Mouse (Mus musculus): ENCODE measurements at regions not wholly inside any gene's neighbourhood (a gene's known extent, or its start where the extent isn't known, plus 50 kb on each side); places are given as distances from the start of the nearest gene placed in this dataset.

- TF ChIP-seq POLR2A (IDR thresholded peaks at IDR 0.05; ENCODE audit: low read depth, low read length) (no peak), CTCF (conservative IDR thresholded peaks at IDR 0.05; ENCODE audit: insufficient read depth, insufficient read length, low read depth, low read length) (no peak)
- H3K27me3 ChIP-seq (replicated peaks; ENCODE audit: control insufficient read depth, insufficient read depth, low read length): no peaks in the 10 kb centered on the region
- WGBS: 65% methylated on average over 5 of the region's 5 CpGs
- DNase-seq: no peak
- no peaks in the 10 kb centered on the region for H3K36me3 ChIP-seq (ENCODE audit: control insufficient read depth, insufficient read depth, low read length)
- no peak overlapping the region for H3K27ac ChIP-seq (ENCODE audit: insufficient read depth, low read depth, low read length)
- H3K4me1 ChIP-seq (ENCODE audit: control insufficient read depth, insufficient read depth, low read length): no peaks in the 10 kb centered on the region
- no peak overlapping the region for H3K4me3 ChIP-seq (ENCODE audit: insufficient read depth, low read depth, low read length)
These were observed 263.0 kb downstream of the Sorl1 start for GRCm38 (mm10) chr9:41861136-41861535.

GRCm38 (mm10) chr9:41860681-41861080 is 263.4 kb downstream of the Sorl1 start:
- WGBS: 2% methylated on average over 4 of the region's 4 CpGs
- no peaks in the 10 kb centered on the region for H3K4me1 ChIP-seq (ENCODE audit: control insufficient read depth, insufficient read depth, low read length)
- TF ChIP-seq POLR2A (IDR thresholded peaks at IDR 0.05; ENCODE audit: low read depth, low read length) (no peak), CTCF (conservative IDR thresholded peaks at IDR 0.05; ENCODE audit: insufficient read depth, insufficient read length, low read depth, low read length) (no peak)
- no peak overlapping the region for H3K27ac ChIP-seq (ENCODE audit: insufficient read depth, low read depth, low read length)
- no peaks in the 10 kb centered on the region for H3K36me3 ChIP-seq (ENCODE audit: control insufficient read depth, insufficient read depth, low read length)
- no peak overlapping the region for H3K4me3 ChIP-seq (ENCODE audit: insufficient read depth, low read depth, low read length)
- DNase-seq: peak; percentile 43
- no peaks in the 10 kb centered on the region for H3K27me3 ChIP-seq (replicated peaks; ENCODE audit: control insufficient read depth, insufficient read depth, low read length)

- Histone ChIP-seq H3K36me3 (ENCODE audit: control insufficient read depth, insufficient read depth, low read length) (no peaks in the 10 kb centered on the region), H3K4me3 (ENCODE audit: insufficient read depth, low read depth, low read length) (no peak overlapping the region), H3K4me1 (ENCODE audit: control insufficient read depth, insufficient read depth, low read length) (no peaks in the 10 kb centered on the region), H3K27me3 (replicated peaks; ENCODE audit: control insufficient read depth, insufficient read depth, low read length) (no peaks in the 10 kb centered on the region), H3K27ac (ENCODE audit: insufficient read depth, low read depth, low read length) (no peak overlapping the region)
- no peak for TF ChIP-seq POLR2A (IDR thresholded peaks at IDR 0.05; ENCODE audit: low read depth, low read length)
- no peak for TF ChIP-seq CTCF (conservative IDR thresholded peaks at IDR 0.05; ENCODE audit: insufficient read depth, insufficient read length, low read depth, low read length)
- no peak for DNase-seq
- WGBS: 69% methylated on average over 3 of the region's 3 CpGs
These were observed 264.3 kb downstream of the Sorl1 start for GRCm38 (mm10) chr9:41859780-41860179.

GRCm38 (mm10) chr9:41852099-41852498 is 272.0 kb downstream of the Sorl1 start:
- H3K27me3 ChIP-seq (replicated peaks; ENCODE audit: control insufficient read depth, insufficient read depth, low read length): no peaks in the 10 kb centered on the region
- TF ChIP-seq POLR2A (IDR thresholded peaks at IDR 0.05; ENCODE audit: low read depth, low read length) (no peak), CTCF (conservative IDR thresholded peaks at IDR 0.05; ENCODE audit: insufficient read depth, insufficient read length, low read depth, low read length) (no peak)
- no peaks in the 10 kb centered on the region for H3K4me1 ChIP-seq (ENCODE audit: control insufficient read depth, insufficient read depth, low read length)
- no peak overlapping the region for H3K4me3 ChIP-seq (ENCODE audit: insufficient read depth, low read depth, low read length)
- WGBS: 69% methylated on average over 1 of the region's 1 CpGs
- H3K36me3 ChIP-seq (ENCODE audit: control insufficient read depth, insufficient read depth, low read length): no peaks in the 10 kb centered on the region
- H3K27ac ChIP-seq (ENCODE audit: insufficient read depth, low read depth, low read length): no peak overlapping the region
- peak; percentile 10 for DNase-seq

- Histone ChIP-seq H3K4me3 (ENCODE audit: insufficient read depth, low read depth, low read length) (no peak overlapping the region), H3K27ac (ENCODE audit: insufficient read depth, low read depth, low read length) (no peak overlapping the region), H3K27me3 (replicated peaks; ENCODE audit: control insufficient read depth, insufficient read depth, low read length) (no peaks in the 10 kb centered on the region), H3K36me3 (ENCODE audit: control insufficient read depth, insufficient read depth, low read length) (no peaks in the 10 kb centered on the region), H3K4me1 (ENCODE audit: control insufficient read depth, insufficient read depth, low read length) (no peaks in the 10 kb centered on the region)
- no peak for DNase-seq
- TF ChIP-seq POLR2A (IDR thresholded peaks at IDR 0.05; ENCODE audit: low read depth, low read length) (no peak), CTCF (conservative IDR thresholded peaks at IDR 0.05; ENCODE audit: insufficient read depth, insufficient read length, low read depth, low read length) (no peak)
- WGBS: 71% methylated on average over 4 of the region's 4 CpGs
These were observed 274.3 kb downstream of the Sorl1 start for GRCm38 (mm10) chr9:41849628-41850326.

GRCm38 (mm10) chr9:41844616-41845015 is 279.5 kb downstream of the Sorl1 start:
- DNase-seq: no peak
- H3K27ac ChIP-seq (ENCODE audit: insufficient read depth, low read depth, low read length): no peak overlapping the region
- H3K36me3 ChIP-seq (ENCODE audit: control insufficient read depth, insufficient read depth, low read length): no peaks in the 10 kb centered on the region
- no peak for TF ChIP-seq POLR2A (IDR thresholded peaks at IDR 0.05; ENCODE audit: low read depth, low read length)
- TF ChIP-seq CTCF (conservative IDR thresholded peaks at IDR 0.05; ENCODE audit: insufficient read depth, insufficient read length, low read depth, low read length): no peak
- WGBS: 79% methylated on average over 3 of the region's 3 CpGs
- no peak overlapping the region for H3K4me3 ChIP-seq (ENCODE audit: insufficient read depth, low read depth, low read length)
- no peaks in the 10 kb centered on the region for H3K4me1 ChIP-seq (ENCODE audit: control insufficient read depth, insufficient read depth, low read length)
- no peaks in the 10 kb centered on the region for H3K27me3 ChIP-seq (replicated peaks; ENCODE audit: control insufficient read depth, insufficient read depth, low read length)

GRCm38 (mm10) chr9:41834487-41835404 is 289.4 kb downstream of the Sorl1 start:
- 46% methylated on average over 11 of the region's 11 CpGs for WGBS
- Histone ChIP-seq H3K36me3 (ENCODE audit: control insufficient read depth, insufficient read depth, low read length) (no peaks in the 10 kb centered on the region), H3K4me3 (ENCODE audit: insufficient read depth, low read depth, low read length) (no peak overlapping the region), H3K4me1 (ENCODE audit: control insufficient read depth, insufficient read depth, low read length) (no peaks in the 10 kb centered on the region), H3K27ac (ENCODE audit: insufficient read depth, low read depth, low read length) (no peak overlapping the region), H3K27me3 (replicated peaks; ENCODE audit: control insufficient read depth, insufficient read depth, low read length) (no peaks in the 10 kb centered on the region)
- no peak for DNase-seq
- TF ChIP-seq POLR2A (IDR thresholded peaks at IDR 0.05; ENCODE audit: low read depth, low read length) (no peak), CTCF (conservative IDR thresholded peaks at IDR 0.05; ENCODE audit: insufficient read depth, insufficient read length, low read depth, low read length) (no peak)
